Mouse (Mus musculus): Measurements from ENCODE around the gene Gm20458.

The Gm20458 gene

DNA sequence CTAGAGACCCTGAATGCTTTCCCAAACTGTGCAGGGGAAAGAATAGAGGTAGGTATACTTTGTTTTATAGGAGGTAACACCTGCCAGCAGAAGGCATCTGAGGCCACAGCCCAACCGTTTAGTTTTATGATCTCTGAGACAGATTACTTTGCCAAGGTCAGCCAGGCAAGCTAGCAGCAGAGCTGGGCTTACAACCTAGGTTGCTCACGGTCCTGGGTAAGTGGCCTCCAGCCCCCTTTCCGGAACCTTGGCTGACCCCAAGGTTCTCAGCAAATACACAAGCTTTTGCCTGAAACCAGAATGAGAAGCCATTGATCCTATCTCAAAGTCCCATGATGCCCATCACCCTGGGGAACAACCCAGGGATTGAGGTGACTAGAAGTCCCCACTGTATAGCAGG, 26.1 kb upstream of the Gm20458 start:
- no peak for DNase-seq (ENCODE audit: low spot score in 2 of 2)

DNA sequence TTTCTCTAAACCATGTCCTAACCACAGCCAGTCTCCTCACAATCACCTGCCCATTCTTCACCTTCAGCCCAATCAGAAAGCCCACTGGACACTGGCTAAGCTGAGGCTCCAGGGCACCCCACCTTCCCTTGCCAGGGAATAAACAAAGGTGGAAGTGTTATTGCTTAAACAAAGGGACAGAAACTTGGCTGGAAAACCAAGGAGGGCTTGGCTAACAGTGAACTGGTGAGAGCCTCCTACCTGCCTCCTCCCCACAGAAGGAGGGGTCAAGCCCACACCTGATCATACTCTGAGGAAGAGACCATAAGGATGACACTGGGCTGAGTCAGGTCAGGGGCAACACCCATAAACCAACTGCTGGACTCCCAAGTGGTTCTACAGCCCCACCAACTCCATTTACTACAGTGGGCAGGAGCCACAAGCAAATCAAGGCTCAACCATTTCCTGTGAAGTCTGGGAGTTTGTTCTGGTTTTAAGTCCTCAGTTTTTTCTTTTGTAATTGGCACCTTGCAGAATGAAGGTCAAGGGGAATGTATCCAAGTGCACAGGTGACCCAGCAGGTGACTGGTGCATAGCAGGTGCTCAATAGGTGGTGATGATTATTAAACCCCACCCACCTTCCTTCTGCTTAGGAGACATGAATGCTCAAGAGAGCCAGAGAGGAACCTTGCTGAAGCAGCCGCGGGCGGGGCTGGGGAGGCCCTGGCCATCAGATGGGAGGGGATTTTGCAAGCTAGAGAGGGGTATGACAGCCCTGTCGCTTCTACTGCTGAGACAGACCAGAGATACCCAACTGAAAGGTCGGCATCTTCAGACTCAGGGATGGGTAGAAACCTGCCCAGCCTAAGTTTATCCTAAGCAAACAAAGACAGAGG, 25.3 kb upstream of the Gm20458 start:
- no peak for DNase-seq (ENCODE audit: low spot score in 2 of 2)

DNA sequence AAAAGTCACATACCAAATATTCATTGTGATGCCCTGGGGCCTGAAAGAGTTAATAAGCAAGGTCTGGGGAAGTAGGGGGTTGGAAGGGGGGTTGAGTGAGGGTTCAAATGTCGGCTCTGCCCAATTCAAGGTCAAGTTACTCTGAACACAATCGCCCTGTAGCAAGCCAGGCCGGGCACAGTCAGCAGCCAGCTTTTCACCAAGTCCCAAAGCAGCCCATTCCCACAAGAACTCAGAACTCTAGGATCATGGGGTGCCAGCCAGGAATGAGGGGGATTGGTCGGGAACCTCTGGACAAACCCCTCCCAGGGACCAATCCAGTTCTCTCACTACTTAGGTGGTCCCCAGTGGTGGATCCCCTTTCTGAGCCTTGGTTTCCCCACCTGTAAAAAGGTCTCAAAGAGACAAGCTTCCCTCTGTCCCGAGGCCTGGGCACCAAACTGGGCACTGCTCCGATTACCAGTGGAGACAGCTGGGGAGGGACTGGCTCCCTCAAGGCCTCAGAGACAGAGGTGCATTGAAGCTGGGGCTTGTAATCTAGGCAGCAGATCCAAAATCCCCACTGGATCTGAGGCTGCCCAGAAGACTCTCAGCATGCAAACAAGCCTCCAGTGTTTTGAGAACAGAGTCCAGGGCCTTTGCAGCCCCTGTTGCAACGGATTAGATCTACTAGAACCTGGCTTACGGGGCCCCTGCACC, 24.4 kb upstream of the Gm20458 start:
- peak in 1 of 2 experiments; percentile 34 for DNase-seq (ENCODE audit: low spot score in 2 of 2)

DNA sequence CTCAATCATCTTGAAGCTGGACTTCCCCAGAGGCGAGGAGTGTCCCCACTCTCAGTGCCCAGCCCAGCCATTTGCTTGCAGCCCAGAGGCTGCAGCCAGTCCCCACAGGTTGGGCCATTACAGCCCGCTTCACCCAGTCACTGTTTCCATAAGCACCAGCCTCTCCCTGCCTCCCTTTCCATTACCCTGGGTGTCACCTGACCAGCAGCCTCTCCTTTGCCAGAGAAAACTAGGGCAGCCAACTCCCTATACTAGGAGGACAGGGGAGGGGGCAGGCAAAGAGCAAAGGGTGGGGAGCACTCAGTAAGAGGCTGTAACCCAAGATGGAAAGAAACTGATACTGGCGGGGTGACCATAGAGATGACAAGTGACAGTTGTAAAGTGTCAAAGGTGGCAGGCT, 23.8 kb upstream of the Gm20458 start:
- DNase-seq (ENCODE audit: low spot score in 2 of 2), result no peak

DNA sequence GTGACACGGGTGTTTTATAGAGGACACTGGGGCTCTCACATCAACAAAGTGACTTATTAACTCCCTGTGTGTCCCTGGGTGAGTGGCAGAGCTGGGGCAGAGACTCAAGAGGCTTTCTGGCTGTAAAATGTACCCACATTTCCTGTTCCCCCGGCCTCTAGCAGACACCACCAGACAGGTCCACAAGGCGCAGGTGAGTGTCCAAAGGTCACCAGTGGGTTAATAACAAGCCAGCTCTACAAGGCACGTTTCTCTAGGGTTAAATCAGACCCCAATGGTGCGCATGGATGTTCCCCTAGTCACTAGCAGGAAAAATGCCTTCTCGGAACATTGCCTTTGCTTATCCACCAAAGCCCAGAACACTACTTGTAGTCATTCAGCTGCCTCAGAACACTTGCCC, 23.1 kb upstream of the Gm20458 start:
- no peak for DNase-seq (ENCODE audit: low spot score in 2 of 2)

DNA sequence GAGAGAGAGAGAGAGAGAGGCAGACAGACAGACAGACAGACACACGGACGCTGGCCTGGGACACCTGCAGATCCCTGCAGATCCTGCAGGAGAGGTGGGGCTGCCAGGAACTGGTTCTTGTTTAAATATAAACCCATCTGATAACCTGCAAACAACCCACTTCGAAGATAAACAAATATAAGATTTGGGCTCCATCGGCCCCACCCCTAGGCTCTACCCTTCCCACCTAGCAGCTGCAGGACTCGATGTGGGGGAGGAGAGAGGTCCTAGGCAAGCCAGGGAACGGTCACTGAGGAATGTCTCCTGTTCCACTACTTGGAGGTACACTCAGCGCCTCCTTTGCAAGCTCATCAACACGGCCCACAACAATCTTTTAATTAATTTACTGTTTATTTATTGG, 22.5 kb upstream of the Gm20458 start:
- DNase-seq (ENCODE audit: low spot score in 2 of 2), result no peak

DNA sequence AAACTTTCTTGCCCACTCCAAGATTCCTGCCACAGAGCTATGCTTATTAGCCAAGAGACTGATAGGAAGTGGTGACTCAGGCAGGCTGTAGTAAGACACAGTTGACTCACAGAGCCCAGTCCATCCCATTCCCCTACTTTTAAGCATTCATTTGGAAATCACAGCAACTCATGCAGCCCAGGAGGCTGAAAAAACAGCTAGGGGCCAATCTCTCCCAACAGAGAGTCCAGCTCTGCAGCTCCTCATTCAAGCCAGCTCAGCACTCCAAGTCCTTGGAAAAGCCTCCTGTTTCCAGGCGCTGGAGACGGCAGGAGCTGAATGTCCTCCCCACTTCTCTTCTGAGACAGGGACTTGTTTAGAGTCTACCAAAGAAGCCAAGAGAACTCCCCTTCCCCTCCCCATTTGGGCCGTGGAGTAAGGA, 21.8 kb upstream of the Gm20458 start:
- no peak for DNase-seq (ENCODE audit: low spot score in 2 of 2)

DNA sequence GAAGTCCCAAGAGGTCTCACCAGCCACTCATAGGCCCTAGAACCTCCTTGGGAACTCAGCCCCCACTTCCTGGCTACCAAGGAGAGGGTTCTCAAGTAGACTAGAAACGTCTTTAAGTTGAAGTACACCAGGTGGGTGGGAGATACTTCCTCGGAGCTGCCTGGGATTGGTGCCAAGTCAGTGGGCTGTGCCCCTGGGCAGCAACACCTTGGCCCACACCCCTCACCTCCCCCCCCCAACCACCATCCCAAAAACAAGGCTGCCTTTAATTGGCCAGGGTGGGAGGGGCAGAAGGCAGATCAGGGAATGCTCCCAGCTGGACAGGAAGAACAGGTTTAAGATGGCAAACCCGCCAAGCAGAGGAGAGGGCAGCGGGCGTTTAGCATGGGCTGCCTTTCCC, 20.5 kb upstream of the Gm20458 start:
- no peak for DNase-seq (ENCODE audit: low spot score in 2 of 2)

DNA sequence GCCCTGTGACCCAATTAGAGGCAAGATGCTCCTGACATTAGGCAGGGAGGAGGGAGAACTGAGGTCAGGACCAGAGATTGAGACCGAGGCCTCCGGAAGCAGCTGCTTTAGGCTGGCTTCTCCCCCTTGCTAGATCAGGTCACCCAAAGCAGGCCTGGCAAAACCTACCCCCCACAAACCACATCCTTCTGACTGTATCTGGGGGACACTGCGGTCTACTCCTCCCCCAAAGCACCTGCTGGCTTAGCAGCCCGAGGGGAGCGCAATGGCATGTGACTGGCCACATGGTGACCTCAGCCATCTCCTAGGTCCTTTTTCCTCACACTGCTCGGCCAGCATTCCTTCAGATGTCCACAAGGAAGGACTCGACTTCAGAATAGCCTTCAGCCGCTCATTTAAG, 19.6 kb upstream of the Gm20458 start:
- no peak for DNase-seq (ENCODE audit: low spot score in 2 of 2)

DNA sequence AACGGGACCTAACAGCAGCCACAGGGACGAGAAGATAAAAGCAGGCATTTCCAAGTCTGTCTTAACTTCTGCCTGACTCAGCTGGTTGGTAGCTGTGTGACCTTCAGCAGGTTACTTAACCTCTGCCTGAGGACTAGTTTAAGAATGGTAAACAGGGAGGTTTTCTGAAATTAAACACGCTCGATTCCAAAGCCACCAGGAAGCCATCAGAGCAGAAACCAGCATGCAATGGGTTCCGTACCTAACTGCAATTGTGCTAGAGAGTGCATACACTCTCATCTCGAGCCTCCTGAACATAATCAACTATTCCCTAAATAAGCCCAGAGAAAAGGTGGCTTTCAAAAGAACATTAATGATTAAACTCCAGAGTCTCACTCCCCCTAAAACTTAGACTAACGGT, 19.0 kb upstream of the Gm20458 start:
- no peak for DNase-seq (ENCODE audit: low spot score in 2 of 2)

DNA sequence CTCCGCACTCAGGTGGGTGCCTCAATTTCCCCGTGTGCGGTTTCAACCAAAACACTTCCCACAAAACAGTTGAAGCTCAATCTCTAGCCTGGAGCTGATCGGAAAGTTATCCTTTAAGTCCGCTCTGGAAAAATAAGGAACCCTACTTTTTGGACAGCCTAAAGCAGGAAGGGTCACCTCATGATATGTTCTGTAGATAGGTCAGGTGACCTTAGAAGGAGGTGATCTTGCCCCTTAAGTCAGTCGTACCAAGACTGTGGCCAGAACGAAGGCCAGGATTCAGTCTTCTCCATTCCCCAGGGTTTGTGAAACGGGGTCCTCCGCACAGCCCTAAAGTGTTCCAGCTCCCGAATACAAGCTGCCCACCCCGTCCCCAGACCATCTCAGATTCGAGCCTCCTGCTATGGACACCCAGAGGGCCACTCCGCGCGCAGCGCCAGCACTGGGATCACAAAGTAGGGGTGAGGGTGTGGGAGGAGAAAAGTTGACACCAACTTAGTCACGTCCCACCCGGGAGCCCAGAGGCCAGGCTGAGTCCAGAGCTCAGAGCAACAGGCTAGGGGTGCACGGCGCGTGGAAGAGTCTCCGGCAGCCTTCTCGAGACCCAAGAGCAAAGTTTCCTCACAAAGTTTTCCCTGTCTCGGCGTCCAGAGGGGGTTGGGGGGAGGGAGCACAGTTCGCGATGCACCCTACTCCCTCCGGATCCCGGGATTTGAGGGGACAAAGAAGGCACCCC, 18.3 kb upstream of the Gm20458 start:
- DNase-seq (ENCODE audit: low spot score in 2 of 2), result no peak

DNA sequence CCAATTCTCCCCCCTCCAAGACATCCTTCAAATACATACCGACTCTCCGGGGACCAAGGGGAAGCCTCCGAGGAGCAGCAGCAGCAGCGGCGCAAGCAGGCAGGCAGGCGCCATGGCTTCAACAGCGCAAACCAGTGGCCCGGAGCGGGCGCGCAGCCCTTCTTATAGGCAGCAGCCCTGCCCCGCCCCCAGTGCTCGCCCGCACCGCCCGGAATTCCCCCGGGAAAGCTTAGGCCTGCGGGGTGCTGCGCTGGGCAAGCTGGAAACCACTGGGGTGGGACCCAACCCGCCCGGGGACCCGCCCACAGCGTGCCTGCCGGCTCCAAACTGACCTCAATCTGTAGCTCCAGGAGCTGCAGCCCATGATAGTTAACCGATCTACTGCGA, 17.7 kb upstream of the Gm20458 start:
- peak; percentile 48 to 71 for DNase-seq (ENCODE audit: low spot score in 2 of 2)

DNA sequence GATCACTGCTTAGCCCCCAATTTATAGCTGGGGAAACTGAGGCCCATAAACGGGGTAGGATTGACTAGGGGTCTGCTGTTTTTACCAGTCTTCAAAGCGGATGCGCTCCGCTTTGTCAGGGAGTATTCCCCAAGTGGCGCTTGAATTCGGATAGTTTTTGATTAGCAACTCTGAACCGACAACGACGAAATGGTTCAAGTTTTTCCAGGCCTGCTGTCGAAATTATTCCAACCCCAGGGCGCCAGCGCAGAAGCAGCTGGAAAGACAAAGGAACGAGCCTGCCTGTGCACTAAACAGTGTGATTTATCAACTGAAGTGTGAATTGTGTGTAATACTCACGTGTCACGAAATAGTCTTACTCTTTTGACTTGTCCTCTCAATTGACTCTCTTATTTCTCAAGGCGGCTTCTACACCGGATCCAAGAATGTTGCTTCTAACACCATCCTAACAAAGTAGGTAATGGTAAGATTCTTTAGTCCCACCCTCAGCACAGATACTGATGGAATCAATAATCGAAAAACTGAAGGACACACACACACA, 17.2 kb upstream of the Gm20458 start, which contains the start of gene Sdc4:
Gene Sdc4, minus strand, starts transcription at position 428 of the 541 bp plus-strand sequence.
- no peak for DNase-seq (ENCODE audit: low spot score in 2 of 2)

DNA sequence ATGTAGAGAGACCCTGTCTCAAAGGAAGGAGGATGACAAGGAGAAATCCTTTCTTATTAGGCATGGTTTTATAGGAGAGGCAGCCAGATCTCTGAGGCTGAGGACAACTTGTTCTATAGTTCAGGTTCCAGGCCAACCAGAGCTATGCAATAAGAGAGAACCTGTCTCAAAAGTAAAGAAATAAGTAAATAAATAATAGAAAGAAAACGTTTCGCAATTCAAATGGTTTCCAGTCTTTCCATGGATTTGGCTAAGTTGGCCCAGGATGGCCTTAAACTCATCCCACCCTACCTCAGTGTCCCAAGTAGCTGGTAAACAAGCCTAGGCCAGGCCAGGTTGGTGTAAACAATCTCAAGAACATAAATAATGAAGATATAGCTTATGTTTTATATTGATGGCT, 16.1 kb upstream of the Gm20458 start:
- DNase-seq (ENCODE audit: low spot score in 2 of 2), result no peak

DNA sequence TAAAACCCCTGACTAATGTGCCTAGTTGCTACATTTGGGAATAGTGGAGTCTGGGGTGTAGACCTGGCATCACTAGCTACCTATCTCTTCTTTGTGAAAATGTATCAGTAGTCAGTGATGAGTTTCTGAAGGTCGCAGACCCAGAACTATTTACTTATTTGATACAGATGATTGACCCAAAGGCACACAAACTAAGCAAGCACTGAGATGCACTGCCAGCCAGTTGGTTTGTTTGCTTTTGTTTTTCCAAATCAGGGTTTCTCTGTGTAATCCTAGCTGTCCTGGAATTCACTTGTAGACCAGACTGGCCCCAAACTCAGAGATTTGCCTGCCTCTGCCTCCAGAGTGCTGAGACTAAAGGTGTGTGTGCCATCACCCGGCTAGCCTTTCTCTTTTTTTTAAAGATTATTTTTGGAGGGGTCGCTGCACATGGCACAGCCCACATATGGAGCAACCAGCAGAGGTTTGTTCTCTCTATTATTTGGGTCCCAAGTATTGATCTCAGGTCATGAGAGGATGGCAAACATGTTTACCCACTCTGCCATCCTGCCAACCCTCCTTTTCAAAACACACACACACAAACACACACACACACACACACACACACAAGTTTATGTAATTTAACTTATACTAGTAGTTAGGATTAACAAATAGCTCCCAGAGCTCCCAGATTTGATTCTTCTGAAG, 15.2 kb upstream of the Gm20458 start:
- DNase-seq (ENCODE audit: low spot score in 2 of 2), result no peak

DNA sequence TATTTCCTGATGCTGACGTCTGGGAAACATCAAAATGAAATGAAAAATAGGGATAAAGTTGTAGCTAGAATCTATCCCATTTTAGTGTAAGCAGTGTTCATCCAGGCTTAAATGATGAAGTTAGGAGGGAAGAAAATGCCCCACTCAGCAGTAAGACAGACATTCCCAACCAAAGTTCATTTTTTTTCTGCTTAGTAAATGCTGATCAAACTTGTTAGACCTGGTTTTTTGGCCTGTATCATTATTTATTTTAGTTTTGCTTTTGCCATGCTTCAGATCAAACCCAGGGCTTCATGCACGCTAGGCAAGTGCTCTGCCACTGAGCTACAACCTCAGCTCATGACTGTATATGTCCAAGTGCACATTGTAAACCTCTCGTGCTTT, 14.7 kb upstream of the Gm20458 start:
- no peak for DNase-seq (ENCODE audit: low spot score in 2 of 2)

DNA sequence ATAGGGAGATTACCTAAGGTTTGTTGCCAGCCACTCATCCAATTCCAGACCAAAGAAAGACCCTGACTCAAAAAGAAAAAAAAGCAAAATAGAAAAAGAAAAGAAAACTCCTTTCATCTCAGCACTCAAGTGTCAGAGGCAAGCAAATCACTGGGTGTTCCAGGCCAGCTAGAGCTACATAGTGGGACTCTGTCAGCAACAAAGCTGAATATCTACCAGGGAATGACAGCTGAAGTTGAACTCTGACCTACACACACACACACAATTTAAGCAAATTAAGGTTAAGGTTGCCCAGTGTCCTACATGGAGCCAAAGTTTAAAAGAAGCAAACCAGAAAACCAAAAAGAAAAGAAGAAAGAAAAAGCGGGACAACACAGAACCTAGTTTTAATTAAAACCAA, 12.6 kb upstream of the Gm20458 start:
- no peak for DNase-seq (ENCODE audit: low spot score in 2 of 2)

DNA sequence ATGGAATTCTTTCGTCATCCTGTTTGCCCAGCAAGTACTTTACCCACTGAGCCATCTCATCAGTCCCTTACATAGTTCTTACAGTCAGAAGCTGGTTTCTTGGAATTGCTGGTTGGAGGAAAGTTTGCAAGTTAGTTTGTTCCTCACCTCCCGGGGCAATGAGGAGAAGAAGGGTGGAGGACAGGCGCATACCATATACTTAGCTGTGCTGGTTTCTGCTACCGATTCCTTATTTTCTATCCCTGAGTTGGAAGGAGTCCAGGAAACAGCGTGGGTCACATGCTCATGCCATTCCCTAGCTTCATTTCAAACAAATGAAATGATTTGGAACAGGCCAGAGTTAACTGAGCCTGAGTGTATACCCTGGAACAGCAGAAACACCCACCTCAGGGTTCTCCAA, 11.8 kb upstream of the Gm20458 start:
- DNase-seq (ENCODE audit: low spot score in 2 of 2), result no peak

DNA sequence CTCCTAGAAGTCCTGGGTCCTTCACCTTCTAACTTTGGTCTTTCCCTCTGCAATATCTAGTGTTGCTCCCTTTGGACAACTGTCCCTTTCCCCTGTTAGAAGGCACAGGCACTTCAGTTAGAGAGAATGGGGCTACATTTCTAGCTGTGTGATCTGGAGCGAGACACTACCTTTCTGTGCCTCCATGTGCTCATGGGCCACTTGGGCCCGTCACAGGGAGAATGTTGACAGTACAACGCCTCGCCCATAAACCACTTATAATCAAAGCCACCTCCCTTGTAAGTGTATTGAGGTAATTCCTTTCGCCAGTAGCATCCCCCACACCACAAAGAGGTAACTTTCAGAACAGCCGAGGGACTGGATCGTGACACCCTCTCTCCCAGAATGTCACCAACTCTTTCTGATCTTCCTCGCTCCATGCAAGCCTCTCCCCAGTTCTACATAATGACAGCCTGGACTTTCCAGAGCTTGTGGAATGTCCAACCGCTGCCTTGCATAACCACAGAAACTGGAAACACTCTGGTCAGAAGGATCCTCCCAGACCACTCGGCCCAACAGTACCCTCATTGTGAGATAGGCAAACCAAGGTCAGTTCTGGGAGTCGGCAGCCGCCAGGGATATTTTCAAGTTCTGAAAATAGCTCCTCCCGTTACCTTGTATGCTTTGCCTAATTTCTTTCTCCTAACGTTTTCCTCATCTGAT, 11.3 kb upstream of the Gm20458 start:
- DNase-seq (ENCODE audit: low spot score in 2 of 2), result no peak

DNA sequence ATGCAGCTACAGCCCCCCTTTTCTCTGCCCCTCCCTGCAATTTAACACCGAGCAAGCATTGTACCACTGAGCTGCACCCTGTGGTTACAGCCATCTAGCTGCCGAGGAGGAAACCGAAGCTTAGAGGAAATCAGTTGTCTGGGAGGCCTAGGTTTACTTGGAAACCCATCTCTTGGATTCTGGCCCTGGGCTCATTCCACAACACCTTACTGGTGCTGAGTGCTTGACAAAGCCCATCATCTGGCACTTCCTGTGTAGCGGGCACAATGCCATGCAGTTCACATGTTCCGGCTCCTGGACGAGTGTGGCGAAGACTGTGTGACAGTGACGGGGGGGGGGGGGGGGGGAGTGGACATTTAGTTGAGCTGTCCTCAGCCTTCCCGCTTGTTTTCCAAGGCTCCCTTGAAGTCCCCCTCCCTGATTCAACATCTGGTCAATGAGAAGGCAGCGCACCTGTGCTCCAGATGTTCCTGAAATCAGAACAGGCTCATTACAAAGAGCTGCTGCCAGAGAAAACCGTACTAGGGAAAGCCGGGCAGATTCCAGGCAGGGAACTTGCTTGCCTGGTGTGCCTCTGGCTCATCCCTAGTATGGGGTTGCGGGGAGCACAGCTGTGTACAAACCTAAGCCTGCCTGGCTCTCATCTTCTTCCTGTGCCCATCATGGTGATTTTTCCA, 8.6 kb upstream of the Gm20458 start:
- no peak for DNase-seq (ENCODE audit: low spot score in 2 of 2)
